Mouse (Mus musculus): Measurements from ENCODE around the gene Tff1. TPM values are rescaled to one million over a fixed set of nuclear protein-coding genes. Genes with fewer than 3 reads are reported as not detected.

The Tff1 gene
- polyA plus RNA-seq (2012; rRNA removed): not detected in 2 replicates

GRCm38 (mm10) chr17:31165127-31165526, at the start of gene Tff1:
TSS of gene Tff1 (minus strand) at chr17:31165277.

GRCm38 (mm10) chr17:31207771-31208334, 42.8 kb upstream of the Tff1 start, which contains the start of gene Ubash3a:
TSS of gene Ubash3a (plus strand) at chr17:31207873.

GRCm38 (mm10) chr17:31198877-31199276, 33.8 kb upstream of the Tff1 start, which contains the start of gene Tmprss3:
TSS of gene Tmprss3 (minus strand) at chr17:31198977.

GRCm38 (mm10) chr17:31144040-31145037, 20.7 kb downstream of the Tff1 start, which contains the start of gene Tff2:
TSS of gene Tff2 (minus strand) at chr17:31144282.

GRCm38 (mm10) chr17:31129452-31129851, 35.6 kb downstream of the Tff1 start, which contains the start of gene Tff3:
TSS of gene Tff3 (minus strand) at chr17:31129646.

Other genes starting within 250 kb of the Tff1 start
- gene Umodl1, start 210.6 kb downstream of the Tff1 start, polyA plus RNA-seq (2012; rRNA removed): 0.02 and 0.06 TPM in 2 replicates
- 1.5 and 2.1 TPM in 2 replicates for gene Abcg1, start 107.6 kb downstream of the Tff1 start, polyA plus RNA-seq (2012; rRNA removed)
- 6.9 and 8.1 TPM in 2 replicates for gene Tff3, start 35.6 kb downstream of the Tff1 start, polyA plus RNA-seq (2012; rRNA removed)
- not detected in 2 replicates for gene Tff2, start 21.0 kb downstream of the Tff1 start, polyA plus RNA-seq (2012; rRNA removed)
- 0.27 and 0.45 TPM in 2 replicates for gene Tmprss3, start 33.7 kb upstream of the Tff1 start, polyA plus RNA-seq (2012; rRNA removed)
- 7.8 and 9.4 TPM in 2 replicates for gene Ubash3a, start 42.6 kb upstream of the Tff1 start, polyA plus RNA-seq (2012; rRNA removed)
- gene Rsph1, start 112.1 kb upstream of the Tff1 start, polyA plus RNA-seq (2012; rRNA removed): 0.06 and 0.15 TPM in 2 replicates
- 2.0 and 2.1 TPM in 2 replicates for gene Slc37a1, start 121.5 kb upstream of the Tff1 start, polyA plus RNA-seq (2012; rRNA removed)
- gene Pde9a, start 220.9 kb upstream of the Tff1 start, polyA plus RNA-seq (2012; rRNA removed): 3.3 and 3.8 TPM in 2 replicates

All from liver, embryonic 14 days (tissue).